Mouse (Mus musculus) CH12.LX (cell line): ENCODE data around the gene Samd1. TPM values are rescaled to one million over a fixed set of nuclear protein-coding genes. Genes with fewer than 3 reads are reported as not detected.

Experiments used
- DNase-seq: peaks from one replicate; pipeline ENCODE4 v3.0.0-alpha.2; 2013; ENCODE audit errors: extremely low read depth
- H3K27ac ChIP-seq: 2 replicates; pipeline ENCODE4 v1.5.1; 2012; ENCODE audit warnings: low read depth, mild to moderate bottlenecking, control low read depth, moderate library complexity; ENCODE audit not compliant: insufficient read depth
- H3K27me3 ChIP-seq: replicated peaks from 2 replicates; pipeline ENCODE3; 2012; ENCODE audit warnings: inconsistent platforms
- H3K36me3 ChIP-seq, 2 experiments: replicated peaks in 1 of 2; 2 replicates each; pipeline versions ENCODE3 to v1.6.1; 2012; ENCODE audit warnings: inconsistent platforms in 1 of 2, low read length in 1 of 2, mild to moderate bottlenecking in 1 of 2, mixed read lengths in 1 of 2, moderate library complexity in 1 of 2; ENCODE audit not compliant: control insufficient read depth in 1 of 2, insufficient read depth in 1 of 2
- H3K4me1 ChIP-seq, 2 experiments: 2 replicates each; pipeline ENCODE4 v1.6.1; 2012; ENCODE audit warnings: inconsistent platforms in 1 of 2, moderate library complexity in 1 of 2; ENCODE audit not compliant: insufficient read depth in 2 of 2, control insufficient read depth in 1 of 2
- H3K4me2 ChIP-seq: 2 replicates; pipeline ENCODE4 v1.6.1; 2012; ENCODE audit warnings: low read depth, mild to moderate bottlenecking, control low read depth; ENCODE audit not compliant: poor library complexity, insufficient read depth, severe bottlenecking
- H3K4me3 ChIP-seq, 3 experiments: fragments of 150-350 bp in 1 of 3; sonication (generic) in 1 of 3; replicated peaks in 1 of 3; 2 replicates each; pipeline versions ENCODE3 to v1.5.1; 2011 to 2012; ENCODE audit warnings: low read depth in 2 of 3, low read length in 2 of 3, mild to moderate bottlenecking in 2 of 3, moderate library complexity in 2 of 3, control low read depth in 1 of 3, improper control_type of control experiment in 1 of 3, inconsistent platforms in 1 of 3, mixed read lengths in 1 of 3; ENCODE audit not compliant: poor library complexity in 1 of 3
- H3K79me2 ChIP-seq: replicated peaks from 2 replicates; pipeline ENCODE4 v1.6.1; 2012; ENCODE audit warnings: mild to moderate bottlenecking, moderate library complexity; ENCODE audit not compliant: control insufficient read depth, poor library complexity, insufficient read depth, severe bottlenecking; ENCODE audit errors: extremely low read depth
- H3K9ac ChIP-seq: 2 replicates; pipeline ENCODE4 v1.6.1; 2012; ENCODE audit warnings: low read depth, mild to moderate bottlenecking, control low read depth, moderate library complexity; ENCODE audit not compliant: insufficient read depth
- H3K9me3 ChIP-seq: replicated peaks from 2 replicates; pipeline ENCODE3; 2012; ENCODE audit warnings: low read length, inconsistent platforms, mixed read lengths
- CHD1 ChIP-seq: IDR thresholded peaks from 2 replicates; pipeline ENCODE4 v1.6.1; 2012; ENCODE audit warnings: low read depth, low read length, improper control_type of control experiment, inconsistent platforms
- CHD2 ChIP-seq: IDR thresholded peaks from 2 replicates; pipeline ENCODE4 v1.6.1; 2011; ENCODE audit warnings: low read length, improper control_type of control experiment
- CTCF ChIP-seq, 2 experiments: IDR thresholded peaks in 1 of 2; conservative IDR thresholded peaks in 1 of 2; 2 replicates each; pipeline ENCODE4 v1.5.1; 2011 to 2012; ENCODE audit warnings: low read depth in 2 of 2, low read length in 2 of 2, improper control_type of control experiment in 1 of 2, inconsistent platforms in 1 of 2, mild to moderate bottlenecking in 1 of 2, moderate library complexity in 1 of 2
- E2F4 ChIP-seq: IDR thresholded peaks from 2 replicates; pipeline ENCODE4 v1.6.1; 2011; ENCODE audit warnings: low read depth, low read length, improper control_type of control experiment; ENCODE audit not compliant: insufficient replicate concordance
- KAT2A ChIP-seq: IDR thresholded peaks from 2 replicates; pipeline ENCODE4 v1.6.1; 2012; ENCODE audit warnings: low read length, improper control_type of control experiment, inconsistent platforms; ENCODE audit not compliant: insufficient replicate concordance
- MAZ ChIP-seq: IDR thresholded peaks from 2 replicates; pipeline ENCODE4 v1.6.1; 2012; ENCODE audit warnings: low read depth, mild to moderate bottlenecking, inconsistent platforms, low read length, improper control_type of control experiment, moderate library complexity
- MYC ChIP-seq: IDR thresholded peaks from 2 replicates; pipeline ENCODE4 v1.6.1; 2011; ENCODE audit warnings: low read depth, mild to moderate bottlenecking, improper control_type of control experiment, low read length
- PAX5 ChIP-seq: IDR thresholded peaks from 2 replicates; pipeline ENCODE4 v1.6.1; 2012; ENCODE audit warnings: low read length, inconsistent platforms, mixed read lengths
- POLR2AphosphoS2 ChIP-seq: IDR thresholded peaks from 2 replicates; pipeline ENCODE4 v1.6.1; 2011; ENCODE audit warnings: low read depth, low read length, improper control_type of control experiment
- RAD21 ChIP-seq: IDR thresholded peaks from 2 replicates; pipeline ENCODE4 v1.6.1; 2011; ENCODE audit warnings: low read depth, mild to moderate bottlenecking, low read length, improper control_type of control experiment, moderate library complexity
- RCOR1 ChIP-seq: conservative IDR thresholded peaks from 2 replicates; pipeline ENCODE4 v1.6.1; 2012; ENCODE audit warnings: low read depth, mild to moderate bottlenecking, inconsistent platforms, low read length, improper control_type of control experiment
- SIN3A ChIP-seq: IDR thresholded peaks from 2 replicates; pipeline ENCODE4 v1.6.1; 2012; ENCODE audit warnings: low read length, improper control_type of control experiment, inconsistent platforms
- SMC3 ChIP-seq: IDR thresholded peaks from 2 replicates; pipeline ENCODE4 v1.6.1; 2011; ENCODE audit warnings: low read depth, low read length, improper control_type of control experiment
- TBP ChIP-seq: conservative IDR thresholded peaks from 2 replicates; pipeline ENCODE4 v1.6.1; 2011; ENCODE audit warnings: low read depth, low read length, improper control_type of control experiment
- TCF12 ChIP-seq: IDR thresholded peaks from 2 replicates; pipeline ENCODE4 v1.6.1; 2014; ENCODE audit warnings: low read depth, mild to moderate bottlenecking, inconsistent platforms, low read length, improper control_type of control experiment
- UBTF ChIP-seq: IDR thresholded peaks from 2 replicates; pipeline ENCODE4 v1.6.1; 2012; ENCODE audit warnings: low read depth, mild to moderate bottlenecking, inconsistent platforms, low read length, improper control_type of control experiment, moderate library complexity
- USF1 ChIP-seq: IDR thresholded peaks from 2 replicates; pipeline ENCODE4 v1.6.1; 2014; ENCODE audit warnings: low read depth, mild to moderate bottlenecking, inconsistent platforms, low read length, improper control_type of control experiment
- ZC3H11A ChIP-seq: IDR thresholded peaks from 2 replicates; pipeline ENCODE4 v1.6.1; 2012; ENCODE audit warnings: low read depth, mild to moderate bottlenecking, inconsistent platforms, low read length, improper control_type of control experiment
- dilution Hi-C: fragments of 300-500 bp; cut with MboI; formaldehyde crosslinking; loops from 2 replicates; pipeline ENCODE4 v1.14.3; 2020; ENCODE audit warnings: low sequenced_read_pairs; ENCODE audit not compliant: extremely low pct_unique_long_range_greater_than_20kb, extremely low pct_ligation_motif_present
- in situ Hi-C: fragments of 300-500 bp; cut with MboI; formaldehyde crosslinking; loops from 3 replicates; pipeline ENCODE4 v1.14.3; 2019; ENCODE audit warnings: low sequenced_read_pairs, low pct_ligation_motif_present, low pct_unique_long_range_greater_than_20kb, mixed read lengths
- polyA plus RNA-seq: library from polyadenylated mRNA; unstranded; fragments of >175 nt; gene quantifications from 2 replicates; pipeline ENCODE4 v1.2.1, GENCODE M21; 2012; ENCODE audit warnings: low read depth; ENCODE audit not compliant: insufficient read length
- total RNA-seq, 2 experiments: library from RNA; depleted of rRNA; stranded (reverse); fragments of 300-350 nt in 1 of 2; fragments of >200 nt in 1 of 2; gene quantifications; 2 replicates each; pipeline ENCODE4 v1.2.3; 2012 to 2014

Gene Samd1
- total and polyA plus RNA-seq, 3 experiments: 42.1 to 54.5 (median 42.3) TPM

DNA sequence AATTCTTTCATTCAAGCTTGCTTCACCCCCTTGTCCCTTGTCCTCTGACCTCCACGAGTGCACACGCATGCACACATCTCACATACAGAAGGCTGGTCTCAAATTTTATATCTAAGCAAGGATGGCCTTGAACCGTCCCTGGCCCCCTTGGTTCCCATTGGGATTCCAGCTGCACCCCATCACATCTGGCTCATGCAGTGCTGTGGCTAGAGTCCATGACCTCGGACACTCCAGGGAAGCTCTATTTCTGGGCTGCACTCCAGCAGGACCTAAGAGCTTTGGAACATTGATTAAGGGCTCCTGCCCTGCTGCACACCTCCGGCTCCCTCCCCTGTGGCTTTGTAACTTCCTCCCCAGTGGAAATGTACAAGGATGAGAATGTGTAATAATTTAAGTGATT is 40.5 kb downstream of the Samd1 start:
- H3K4me1 ChIP-seq: peaks cover 6 to 19% of the 10 kb centered on the region in 2 experiments
- dilution Hi-C loops (no loop called here), in situ Hi-C loops (loop anchor here (5.0 to 25.0 kb wide), 2 partner anchors 134 to 299 kb away; no protein-coding TSS in a partner anchor)
- no peak overlapping the region for H3K4me3 ChIP-seq
- H3K27ac ChIP-seq: no peak overlapping the region
- no peaks in the 10 kb centered on the region for H3K27me3 ChIP-seq
- no peaks in the 10 kb centered on the region for H3K9me3 ChIP-seq
- no peak for DNase-seq
- TF ChIP-seq TCF12 (no peak), TBP (no peak), MAZ (no peak), POLR2AphosphoS2 (no peak), MYC (no peak), E2F4 (no peak), SIN3A (no peak), RAD21 (no peak), RCOR1 (no peak), CHD1 (no peak), KAT2A (no peak), SMC3 (no peak), CHD2 (no peak)
- no peak overlapping the region for H3K9ac ChIP-seq
- H3K4me2 ChIP-seq: no peak overlapping the region
- H3K79me2 ChIP-seq: no peaks in the 10 kb centered on the region
- peaks cover 0 to 40% of the 10 kb centered on the region in 2 experiments for H3K36me3 ChIP-seq

DNA sequence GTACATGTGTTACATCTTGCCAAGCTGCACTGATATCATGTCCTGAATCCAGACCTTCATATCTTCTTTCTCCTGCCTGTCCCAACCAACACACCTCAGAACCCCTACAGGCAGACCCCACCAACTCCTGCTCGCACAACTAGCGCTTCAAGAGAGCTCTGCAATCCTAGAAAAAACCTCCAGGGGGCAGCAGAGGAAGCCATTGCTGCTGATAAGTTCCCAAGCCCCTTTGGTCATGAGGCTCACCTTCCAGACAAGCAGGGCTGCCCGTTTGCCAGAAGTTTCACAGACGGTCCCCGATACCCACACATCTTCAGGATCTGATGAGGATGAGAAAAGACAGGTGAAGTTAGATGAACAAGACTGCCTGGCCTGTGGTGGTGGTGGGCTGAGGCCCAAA is 41.6 kb downstream of the Samd1 start:
- H3K9me3 ChIP-seq: no peaks in the 10 kb centered on the region
- no peak overlapping the region for H3K4me3 ChIP-seq
- dilution Hi-C loops (no loop called here), in situ Hi-C loops (loop anchor here (5.0 to 25.0 kb wide), 2 partner anchors 133 to 298 kb away; no protein-coding TSS in a partner anchor)
- peaks cover 0 to 31% of the 10 kb centered on the region in 2 experiments for H3K36me3 ChIP-seq
- peaks cover 6 to 20% of the 10 kb centered on the region in 2 experiments for H3K4me1 ChIP-seq
- H3K79me2 ChIP-seq: no peaks in the 10 kb centered on the region
- no peak overlapping the region for H3K9ac ChIP-seq
- no peak overlapping the region for H3K27ac ChIP-seq
- DNase-seq: peak; percentile 75
- peaks cover 4% of the 10 kb centered on the region for H3K27me3 ChIP-seq
- no peak overlapping the region for H3K4me2 ChIP-seq
- TF ChIP-seq SIN3A (no peak), POLR2AphosphoS2 (no peak), PAX5 (no peak), CTCF (conservative IDR thresholded peaks at IDR 0.05 in 1 of 2, IDR thresholded peaks at IDR 0.05 in 1 of 2; ENCODE audit: low read depth in 2 of 2, low read length in 2 of 2) (peak; percentile 73 to 93), KAT2A (no peak), USF1 (no peak), RAD21 (peak; percentile 90), SMC3 (peak; percentile 91), UBTF (no peak), ZC3H11A (peak; percentile 57)
